ENCODE assay signal across 29 mouse cellular contexts in the genomic region with DNA sequence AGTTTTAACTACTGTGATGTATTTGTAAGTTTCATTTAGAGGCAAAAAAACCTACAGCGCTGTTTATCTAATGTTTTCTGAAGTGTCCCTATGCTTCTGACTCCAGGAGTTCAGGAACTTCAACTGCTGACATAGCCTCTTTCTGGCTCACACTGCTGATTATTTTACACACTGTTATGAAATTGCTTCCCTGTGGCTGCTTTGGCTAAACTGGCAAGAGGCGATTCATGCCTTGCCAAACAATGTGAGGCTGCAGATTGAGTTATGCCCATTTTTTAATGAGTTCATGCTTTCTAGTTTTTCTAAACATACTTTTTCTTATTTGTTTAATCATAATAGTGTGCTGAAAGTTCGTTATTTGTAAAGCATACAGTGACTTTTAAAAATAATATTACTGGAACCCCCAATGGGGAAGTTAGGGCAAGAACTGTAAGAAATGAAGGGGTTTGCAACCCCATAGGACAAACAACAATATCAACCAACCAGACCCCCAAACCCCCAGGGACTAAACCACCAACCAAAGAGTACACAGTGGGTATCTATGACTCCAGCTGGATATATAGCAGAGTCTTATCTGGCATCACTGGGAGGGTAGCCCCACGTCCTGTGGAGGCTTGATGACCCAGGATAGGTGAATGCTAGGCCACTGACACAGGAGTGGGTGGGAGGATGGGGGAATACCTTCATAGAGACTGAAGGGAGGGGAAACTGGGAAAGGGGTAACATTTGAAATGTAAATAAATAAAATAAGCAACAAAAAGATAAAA.
DNase-seq lines count a peak whose midpoint lies in the region; ATAC-seq lines count a peak whose summit lies in the region.
"Had no signal": no experiment of that assay in that cellular context is flagged by ENCODE, and none has a peak within 500 bp of the region (broad histone marks: within the 10 kb centered on the region; RNA-seq: fewer than 3 reads in every experiment).

No protein-coding gene starts in this region.

- whole genome bisulfite sequencing in forebrain, embryonic 14.5 days = 75% methylated on average over 4 of the region's 4 CpGs
- WGBS in forebrain, embryonic 10.5 days = 82% methylated on average over 4 of the region's 4 CpGs
- 79% methylated on average over 4 of the region's 4 CpGs for WGBS in midbrain, embryonic 11.5 days
- WGBS in midbrain, embryonic 13.5 days = 81% methylated on average over 4 of the region's 4 CpGs
- WGBS in limb, embryonic 13.5 days = 76% methylated on average over 4 of the region's 4 CpGs

- H3K4me1 ChIP-seq in forebrain, embryonic 14.5 days (ENCODE audit: control insufficient read depth, insufficient read depth, low read length) = no peaks in the 10 kb centered on the region
- no peaks in the 10 kb centered on the region for H3K4me1 ChIP-seq in forebrain, embryonic 10.5 days
- H3K4me1 ChIP-seq in midbrain, embryonic 11.5 days (ENCODE audit: control insufficient read depth, insufficient read depth, low read length) = no peaks in the 10 kb centered on the region
- H3K4me1 ChIP-seq in midbrain, embryonic 13.5 days (replicated peaks) = no peaks in the 10 kb centered on the region
- no peaks in the 10 kb centered on the region for H3K4me1 ChIP-seq in limb, embryonic 13.5 days
- H3K4me1 ChIP-seq: heart, embryonic 10.5 days; heart, embryonic 15.5 days; hindbrain, embryonic 12.5 days; limb, embryonic 15.5 days; liver, embryonic 13.5 days had no signal

- H3K27ac ChIP-seq in forebrain, embryonic 14.5 days (ENCODE audit: low read depth, low read length) = no peak overlapping the region
- H3K27ac ChIP-seq in forebrain, embryonic 10.5 days = no peak overlapping the region
- no peak overlapping the region for H3K27ac ChIP-seq in midbrain, embryonic 11.5 days (ENCODE audit: low read depth, low read length)
- no peak overlapping the region for H3K27ac ChIP-seq in midbrain, embryonic 13.5 days
- no peak overlapping the region for H3K27ac ChIP-seq in limb, embryonic 13.5 days
- H3K27ac ChIP-seq: heart, embryonic 10.5 days; heart, embryonic 15.5 days; hindbrain, embryonic 12.5 days; kidney, postnatal 0 days; limb, embryonic 15.5 days; liver, embryonic 13.5 days; stomach, postnatal 0 days had no signal

- no peak overlapping the region for H3K4me2 ChIP-seq in forebrain, embryonic 14.5 days (ENCODE audit: low read length)
- H3K4me2 ChIP-seq in midbrain, embryonic 11.5 days = no peak overlapping the region
- H3K4me2 ChIP-seq in midbrain, embryonic 13.5 days (replicated peaks) = no peak overlapping the region
- no peak overlapping the region for H3K4me2 ChIP-seq in limb, embryonic 13.5 days (replicated peaks)
- H3K4me2 ChIP-seq: heart, embryonic 15.5 days; hindbrain, embryonic 12.5 days; limb, embryonic 15.5 days; liver, embryonic 13.5 days had no signal

- H3K36me3 ChIP-seq in forebrain, embryonic 14.5 days (ENCODE audit: control insufficient read depth, insufficient read depth, low read length) = no peaks in the 10 kb centered on the region
- no peaks in the 10 kb centered on the region for H3K36me3 ChIP-seq in forebrain, embryonic 10.5 days (replicated peaks)
- H3K36me3 ChIP-seq in midbrain, embryonic 11.5 days (ENCODE audit: control insufficient read depth, insufficient read depth, low read length) = no peaks in the 10 kb centered on the region
- H3K36me3 ChIP-seq in midbrain, embryonic 13.5 days = no peaks in the 10 kb centered on the region
- no peaks in the 10 kb centered on the region for H3K36me3 ChIP-seq in limb, embryonic 13.5 days
- H3K36me3 ChIP-seq: heart, embryonic 10.5 days; heart, embryonic 15.5 days; hindbrain, embryonic 12.5 days; limb, embryonic 15.5 days; liver, embryonic 13.5 days had no signal

- no peak for ATAC-seq in forebrain, embryonic 14.5 days
- ATAC-seq in midbrain, embryonic 11.5 days (ENCODE audit: low FRiP score) = no peak
- no peak for ATAC-seq in midbrain, embryonic 13.5 days
- ATAC-seq in limb, embryonic 13.5 days (ENCODE audit: low FRiP score, low read depth) = peak; percentile 51; the same call in 1 of the 2 replicates
- ATAC-seq: intestine, embryonic 16.5 days had no signal

- no peaks in the 10 kb centered on the region for H3K9me3 ChIP-seq in forebrain, embryonic 14.5 days (replicated peaks; ENCODE audit: control insufficient read depth, low read length)
- H3K9me3 ChIP-seq in forebrain, embryonic 10.5 days = no peaks in the 10 kb centered on the region
- H3K9me3 ChIP-seq in midbrain, embryonic 11.5 days (ENCODE audit: control insufficient read depth, low read length) = no peaks in the 10 kb centered on the region
- no peaks in the 10 kb centered on the region for H3K9me3 ChIP-seq in midbrain, embryonic 13.5 days
- no peaks in the 10 kb centered on the region for H3K9me3 ChIP-seq in limb, embryonic 13.5 days
- H3K9me3 ChIP-seq: heart, embryonic 10.5 days; heart, embryonic 15.5 days; hindbrain, embryonic 12.5 days; limb, embryonic 15.5 days had no signal

- no peak overlapping the region for H3K4me3 ChIP-seq in forebrain, embryonic 14.5 days (ENCODE audit: low read depth, low read length)
- H3K4me3 ChIP-seq in forebrain, embryonic 10.5 days = no peak overlapping the region
- H3K4me3 ChIP-seq in midbrain, embryonic 11.5 days (ENCODE audit: low read depth, low read length) = no peak overlapping the region
- no peak overlapping the region for H3K4me3 ChIP-seq in midbrain, embryonic 13.5 days (replicated peaks)
- no peak overlapping the region for H3K4me3 ChIP-seq in limb, embryonic 13.5 days
- H3K4me3 ChIP-seq: heart, embryonic 10.5 days; heart, embryonic 15.5 days; hindbrain, embryonic 12.5 days; limb, embryonic 15.5 days; liver, embryonic 13.5 days had no signal

- DNase-seq in cerebellum, postnatal 10 days = peak; percentile 66 to 71
- no peak for DNase-seq in cerebellum, adult 9-11 months
- DNase-seq in forebrain, embryonic 14.5 days (ENCODE audit: low spot score) = peak; percentile 6
- no peak for DNase-seq in forebrain, embryonic 10.5 days (ENCODE audit: extremely low spot score, low spot score)
- peak; percentile 60 for DNase-seq in midbrain, embryonic 11.5 days (ENCODE audit: low spot score, missing footprints)
- no peak for DNase-seq in thymus, postnatal 10 days (ENCODE audit: low spot score in 2 of 2)
- DNase-seq: adrenal gland, postnatal 10 days; cerebellum, adult 11-12 months; gastrocnemius, postnatal 25 days; heart, adult 11 months; kidney, adult 8-10 months; layer of hippocampus, postnatal 36 days; liver, embryonic 13.5 days; lung, adult 18-20 months; lung, postnatal 10 days; right cerebral cortex, adult 18-20 months; right cerebral cortex, postnatal 4 days; thymus, adult 18-20 months; thymus, postnatal 36 days had no signal

- H3K9ac ChIP-seq in forebrain, embryonic 14.5 days (ENCODE audit: low read length) = no peak overlapping the region
- no peak overlapping the region for H3K9ac ChIP-seq in midbrain, embryonic 11.5 days (ENCODE audit: low read length)
- no peak overlapping the region for H3K9ac ChIP-seq in midbrain, embryonic 13.5 days (replicated peaks)
- H3K9ac ChIP-seq in limb, embryonic 13.5 days = no peak overlapping the region
- H3K9ac ChIP-seq: heart, embryonic 15.5 days; hindbrain, embryonic 12.5 days; limb, embryonic 15.5 days; liver, embryonic 13.5 days had no signal

- H3K27me3 ChIP-seq in forebrain, embryonic 14.5 days (replicated peaks; ENCODE audit: control insufficient read depth, insufficient read depth, low read length) = no peaks in the 10 kb centered on the region
- H3K27me3 ChIP-seq in forebrain, embryonic 10.5 days (ENCODE audit: poor library complexity, severe bottlenecking) = no peaks in the 10 kb centered on the region
- H3K27me3 ChIP-seq in midbrain, embryonic 11.5 days (ENCODE audit: control insufficient read depth, insufficient read depth, low read length) = no peaks in the 10 kb centered on the region
- H3K27me3 ChIP-seq in midbrain, embryonic 13.5 days = no peaks in the 10 kb centered on the region
- no peaks in the 10 kb centered on the region for H3K27me3 ChIP-seq in limb, embryonic 13.5 days
- H3K27me3 ChIP-seq: CH12.LX; heart, embryonic 15.5 days; hindbrain, embryonic 12.5 days; limb, embryonic 15.5 days; liver, embryonic 13.5 days had no signal

Comparison
In these comparisons a context has a peak if more than half of its experiments do, and no peak if none do; other contexts are left out.
1. DNase-seq: peak in cerebellum, postnatal 10 days (2 of 2), forebrain, embryonic 14.5 days (single experiment) and midbrain, embryonic 11.5 days (single experiment); none in cerebellum, adult 9-11 months (single experiment), forebrain, embryonic 10.5 days (single experiment) and thymus, postnatal 10 days (0 of 2).